Mouse (Mus musculus): ENCODE measurements around the gene Ube2e1. TPM values are rescaled to one million over a fixed set of nuclear protein-coding genes. Genes with fewer than 3 reads are reported as not detected.

Ube2e1 gene
- total RNA-seq, 1 experiment, result 17.0 TPM

DNA sequence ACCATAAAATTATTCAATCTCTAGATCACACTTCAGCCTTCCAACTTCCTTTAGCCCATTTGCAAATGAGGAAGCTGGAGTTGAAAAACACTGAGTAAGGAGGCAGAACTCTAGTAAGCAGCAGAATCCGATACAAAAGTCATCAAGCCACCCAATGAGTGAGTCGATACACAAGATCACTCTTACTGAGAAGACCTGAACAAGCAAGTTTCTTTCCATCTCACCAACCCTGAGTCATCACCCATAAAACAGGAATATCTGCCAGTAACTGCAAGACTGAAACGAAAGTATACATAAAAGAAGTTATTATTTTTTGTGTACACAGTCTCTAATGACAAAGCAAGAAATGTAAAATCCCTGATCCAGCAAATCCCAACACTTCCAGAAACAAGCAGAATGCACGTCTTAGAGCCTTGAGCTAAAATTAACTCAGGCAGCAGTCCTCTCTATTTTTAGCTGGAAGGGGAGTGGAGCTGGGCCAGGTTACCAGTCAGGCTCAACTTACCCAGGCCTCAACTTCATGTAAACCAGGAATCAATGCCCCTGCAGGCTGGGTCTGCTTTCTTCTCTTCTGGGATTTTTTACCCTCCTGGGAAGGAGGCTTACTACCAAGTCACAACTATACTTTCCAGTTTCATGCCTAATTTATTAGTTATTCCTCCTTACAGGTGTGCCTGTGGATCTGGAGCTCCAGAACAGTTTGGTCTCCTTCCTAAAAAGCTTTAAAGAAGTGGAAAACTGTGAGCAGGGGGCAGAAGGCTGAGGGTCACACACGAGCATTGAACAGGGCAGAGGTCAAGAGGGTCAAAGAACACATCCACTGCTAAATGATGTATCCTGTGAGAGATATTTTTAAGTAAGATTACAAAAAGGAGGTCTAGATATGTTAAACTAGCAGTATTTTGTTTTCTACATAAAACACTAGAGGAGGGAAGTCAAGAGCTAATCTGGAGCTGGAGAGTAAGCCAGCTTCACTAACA is 97.4 kb downstream of the Ube2e1 start:
- no peak for DNase-seq (ENCODE audit: low read depth, low spot score)
- H3K4me3 ChIP-seq (ENCODE audit: insufficient read depth in 1 of 2, low read depth in 1 of 2, low read length in 2 of 2, poor library complexity in 1 of 2, severe bottlenecking in 1 of 2), result no peak overlapping the region
- in situ Hi-C loops (cut with MboI; ENCODE audit: low sequenced_read_pairs in 2 of 2, unreplicated experiment in 2 of 2), result no loop called here

GRCm38 (mm10) chr14:18233076-18233475 is 98.6 kb downstream of the Ube2e1 start:
- in situ Hi-C loops (cut with MboI; ENCODE audit: low sequenced_read_pairs in 2 of 2, unreplicated experiment in 2 of 2), result no loop called here
- TF ChIP-seq HCFC1 (IDR thresholded peaks at IDR 0.05; ENCODE audit: borderline replicate concordance, insufficient read depth, low read length) (no peak), ZC3H11A (IDR thresholded peaks at IDR 0.05; ENCODE audit: borderline replicate concordance, low read depth, low read length) (no peak), CHD2 (IDR thresholded peaks at IDR 0.05; ENCODE audit: low read depth, low read length) (no peak), MAFK (IDR thresholded peaks at IDR 0.05; ENCODE audit: insufficient read depth, low read depth, low read length) (no peak), ZNF384 (IDR thresholded peaks at IDR 0.05; ENCODE audit: low read depth, low read length) (no peak)
- Histone ChIP-seq H3K27ac (ENCODE audit: insufficient read depth, low read depth, low read length, poor library complexity, severe bottlenecking) (no peak overlapping the region), H3K4me3 (ENCODE audit: insufficient read depth in 1 of 2, low read depth in 1 of 2, low read length in 2 of 2, poor library complexity in 1 of 2, severe bottlenecking in 1 of 2) (no peak overlapping the region), H3K4me1 (ENCODE audit: control insufficient read depth in 2 of 2, insufficient read depth in 2 of 2, low read length in 2 of 2, poor library complexity in 1 of 2) (no peaks in the 10 kb centered on the region; a peak in 1 of 4 replicates), H3K36me3 (ENCODE audit: control insufficient read depth, insufficient read depth, low read length, poor library complexity, severe bottlenecking) (no peaks in the 10 kb centered on the region), H3K9ac (ENCODE audit: insufficient read depth, low read depth, low read length, poor library complexity, severe bottlenecking) (no peak overlapping the region), H3K9me3 (ENCODE audit: control insufficient read depth, insufficient read depth, low read depth, low read length) (no peaks in the 10 kb centered on the region)
- no peak for DNase-seq (ENCODE audit: low read depth, low spot score)

More for the DNA sequence above, 97.4 kb downstream of the Ube2e1 start:
- H3K9ac ChIP-seq (ENCODE audit: insufficient read depth, low read depth, low read length, poor library complexity, severe bottlenecking), result no peak overlapping the region
- no peaks in the 10 kb centered on the region for H3K36me3 ChIP-seq (ENCODE audit: control insufficient read depth, insufficient read depth, low read length, poor library complexity, severe bottlenecking)
- TF ChIP-seq ZC3H11A (IDR thresholded peaks at IDR 0.05; ENCODE audit: borderline replicate concordance, low read depth, low read length) (no peak), HCFC1 (IDR thresholded peaks at IDR 0.05; ENCODE audit: borderline replicate concordance, insufficient read depth, low read length) (no peak), CHD2 (IDR thresholded peaks at IDR 0.05; ENCODE audit: low read depth, low read length) (no peak), ZNF384 (IDR thresholded peaks at IDR 0.05; ENCODE audit: low read depth, low read length) (no peak), MAFK (IDR thresholded peaks at IDR 0.05; ENCODE audit: insufficient read depth, low read depth, low read length) (no peak)
- H3K27ac ChIP-seq (ENCODE audit: insufficient read depth, low read depth, low read length, poor library complexity, severe bottlenecking), result no peak overlapping the region
- H3K9me3 ChIP-seq (ENCODE audit: control insufficient read depth, insufficient read depth, low read depth, low read length), result no peaks in the 10 kb centered on the region
- H3K4me1 ChIP-seq (ENCODE audit: control insufficient read depth in 2 of 2, insufficient read depth in 2 of 2, low read length in 2 of 2, poor library complexity in 1 of 2), result no peaks in the 10 kb centered on the region; a peak in 1 of 4 replicates

Other genes with a start within 250 kb of the Ube2e1 start
- 18.7 TPM in 2 replicates for gene Nr1d2, start 92.7 kb downstream of the Ube2e1 start, total RNA-seq (2012; rRNA removed)
- 8.1 and 8.6 TPM in 2 replicates for gene Nkiras1, start 60.7 kb downstream of the Ube2e1 start, total RNA-seq (2012; rRNA removed)
- gene Rpl15, start 60.5 kb downstream of the Ube2e1 start, total RNA-seq (2012; rRNA removed), result 1,492 and 1,639 TPM in 2 replicates